Mouse (Mus musculus): ENCODE data around the gene Nat8f2.
"Not testable (repeated sequence)": the region's sequence is repeated elsewhere in the genome, so short reads cannot be mapped to it uniquely, and the experiment has no call there.

GRCm38 (mm10) chr6:85904642-85905061, 35.7 kb upstream of the Nat8f2 start, which contains the start of gene Nat8f4:
- peak; percentile 80 for TF ChIP-seq CTCF (IDR thresholded peaks at IDR 0.05; ENCODE audit: control insufficient read depth, insufficient read depth, insufficient replicate concordance, low read depth, low read length)
- TF ChIP-seq POLR2A (IDR thresholded peaks at IDR 0.05; ENCODE audit: control insufficient read depth, low read depth, low read length): not testable (repeated sequence)
